Mouse (Mus musculus) lung, embryonic 16.5 days (tissue): Measurements from ENCODE around the gene Ergic1. TPM values are rescaled to one million over a fixed set of nuclear protein-coding genes. Genes with fewer than 3 reads are reported as not detected.

ENCODE experiments used
- ATAC-seq: fragments of 200-750 bp; cut with Nextera tagmentation; 2 replicates; pipeline ENCODE4 v1.8.0; 2017; ENCODE audit warnings: low read depth, mild to moderate bottlenecking, moderate library complexity
- H3K27ac ChIP-seq: fragments of 300-500 bp; sonication (generic); 2 replicates; pipeline ENCODE4 v1.5.1; 2014; ENCODE audit warnings: mild to moderate bottlenecking, control low read depth, low read length
- H3K27me3 ChIP-seq: fragments of 300-500 bp; sonication (generic); 2 replicates; pipeline ENCODE4 v1.6.1; 2014; ENCODE audit warnings: low read depth, low read length, mixed read lengths; ENCODE audit not compliant: control insufficient read depth, insufficient read depth
- H3K36me3 ChIP-seq: fragments of 300-500 bp; sonication (generic); 2 replicates; pipeline ENCODE4 v1.6.1; 2014; ENCODE audit warnings: low read length; ENCODE audit not compliant: control insufficient read depth, insufficient read depth
- H3K4me1 ChIP-seq: fragments of 300-500 bp; sonication (generic); replicated peaks from 2 replicates; pipeline ENCODE4 v1.6.1; 2014; ENCODE audit warnings: low read length, mixed read lengths; ENCODE audit not compliant: control insufficient read depth, insufficient read depth
- H3K4me2 ChIP-seq: fragments of 300-500 bp; sonication (generic); 2 replicates; pipeline ENCODE4 v1.6.1; 2014; ENCODE audit warnings: low read depth, low read length, control low read depth
- H3K4me3 ChIP-seq: fragments of 300-500 bp; sonication (generic); 2 replicates; pipeline ENCODE4 v1.5.1; 2014; ENCODE audit warnings: mild to moderate bottlenecking, low read length, control low read depth
- H3K9ac ChIP-seq: fragments of 300-500 bp; sonication (generic); 2 replicates; pipeline ENCODE4 v1.6.1; 2014; ENCODE audit warnings: low read length, control low read depth
- H3K9me3 ChIP-seq: fragments of 300-500 bp; sonication (generic); 2 replicates; pipeline ENCODE4 v1.6.1; 2016; ENCODE audit warnings: low read length; ENCODE audit not compliant: control insufficient read depth
- WGBS: fragments of 180-500 bp; shearing (Covaris S2); extraction: QIAGEN DNeasy Blood & Tissue Kit; methylation state at CpG from one replicate; pipeline ENCODE4 v1.1.7; 2014; 5-methylcytosine and 5-hydroxymethylcytosine counted together
- polyA plus RNA-seq: library from polyadenylated mRNA; unstranded; fragments of >200 nt; fragmentation: Nextera tagmentation; extraction: Ambion mirVana; gene quantifications from 2 replicates; pipeline ENCODE4 v1.2.1, GENCODE M21; 2015

Ergic1 gene
- polyA plus RNA-seq, 1 experiment from 2014 or later, result 94.6 TPM

- Histone ChIP-seq H3K36me3 (peaks cover 41% of the 10 kb centered on the region), H3K27me3 (no peaks in the 10 kb centered on the region), H3K4me1 (no peaks in the 10 kb centered on the region), H3K9me3 (no peaks in the 10 kb centered on the region), H3K9ac (no peak overlapping the region), H3K4me3 (no peak overlapping the region), H3K4me2 (no peak overlapping the region), H3K27ac (no peak overlapping the region)
- no peak for ATAC-seq
- 72% methylated on average over 9 of the region's 9 CpGs for WGBS
These were observed 83.5 kb downstream of the Ergic1 start for GRCm38 (mm10) chr17:26644509-26645410.

GRCm38 (mm10) chr17:26645411-26645854, 84.1 kb downstream of the Ergic1 start:
- no peak overlapping the region for H3K4me2 ChIP-seq
- ATAC-seq, result no peak
- no peak overlapping the region for H3K27ac ChIP-seq
- H3K27me3 ChIP-seq, result no peaks in the 10 kb centered on the region
- no peaks in the 10 kb centered on the region for H3K4me1 ChIP-seq
- H3K36me3 ChIP-seq, result peaks cover 35% of the 10 kb centered on the region
- 71% methylated on average over 8 of the region's 8 CpGs for WGBS
- H3K4me3 ChIP-seq, result no peak overlapping the region
- H3K9ac ChIP-seq, result no peak overlapping the region
- H3K9me3 ChIP-seq, result no peaks in the 10 kb centered on the region

- 35% methylated on average over 13 of the region's 13 CpGs for WGBS
- H3K9ac ChIP-seq, result no peak overlapping the region
- no peaks in the 10 kb centered on the region for H3K4me1 ChIP-seq
- no peaks in the 10 kb centered on the region for H3K27me3 ChIP-seq
- H3K4me2 ChIP-seq, result no peak overlapping the region
- H3K9me3 ChIP-seq, result no peaks in the 10 kb centered on the region
- 0 out of 2 replicates have a peak, but pooled peaks have one; percentile 17 for ATAC-seq
- H3K4me3 ChIP-seq, result no peak overlapping the region
- H3K36me3 ChIP-seq, result peaks cover 22% of the 10 kb centered on the region
- H3K27ac ChIP-seq, result no peak overlapping the region
These were observed 86.0 kb downstream of the Ergic1 start for GRCm38 (mm10) chr17:26647283-26647682.

- Histone ChIP-seq H3K4me3 (no peak overlapping the region), H3K27ac (no peak overlapping the region), H3K4me1 (no peaks in the 10 kb centered on the region), H3K9ac (no peak overlapping the region), H3K4me2 (no peak overlapping the region), H3K27me3 (no peaks in the 10 kb centered on the region), H3K36me3 (peaks cover 2% of the 10 kb centered on the region; the same call in 1 of the 2 replicates), H3K9me3 (no peaks in the 10 kb centered on the region)
- no peak for ATAC-seq
- WGBS, result 81% methylated on average over 4 of the region's 4 CpGs
These were observed 88.3 kb downstream of the Ergic1 start for GRCm38 (mm10) chr17:26649565-26649964.

- H3K9me3 ChIP-seq, result no peaks in the 10 kb centered on the region
- no peak overlapping the region for H3K4me3 ChIP-seq
- H3K4me2 ChIP-seq, result no peak overlapping the region
- 79% methylated on average over 14 of the region's 14 CpGs for WGBS
- H3K4me1 ChIP-seq, result no peaks in the 10 kb centered on the region
- H3K27ac ChIP-seq, result no peak overlapping the region
- H3K27me3 ChIP-seq, result no peaks in the 10 kb centered on the region
- 0 out of 2 replicates have a peak overlapping the region, but pooled peaks have one; percentile 9 for H3K9ac ChIP-seq
- no peak for ATAC-seq
- peaks cover 5% of the 10 kb centered on the region; the same call in 1 of the 2 replicates for H3K36me3 ChIP-seq
These were observed 89.4 kb downstream of the Ergic1 start for GRCm38 (mm10) chr17:26650451-26651363.

- WGBS, result 33% methylated on average over 17 of the region's 21 CpGs
- H3K4me3 ChIP-seq, result no peak overlapping the region
- no peak overlapping the region for H3K4me2 ChIP-seq
- peaks cover 3% of the 10 kb centered on the region; the same call in 1 of the 2 replicates for H3K36me3 ChIP-seq
- no peak overlapping the region for H3K9ac ChIP-seq
- no peak for ATAC-seq
- peaks cover 6% of the 10 kb centered on the region for H3K4me1 ChIP-seq
- no peak overlapping the region for H3K27ac ChIP-seq
- H3K27me3 ChIP-seq, result no peaks in the 10 kb centered on the region
- H3K9me3 ChIP-seq, result no peaks in the 10 kb centered on the region
These were observed 97.7 kb downstream of the Ergic1 start for GRCm38 (mm10) chr17:26658854-26659572.

GRCm38 (mm10) chr17:26659573-26659915, 98.3 kb downstream of the Ergic1 start:
- Histone ChIP-seq H3K4me2 (no peak overlapping the region), H3K9me3 (no peaks in the 10 kb centered on the region), H3K9ac (no peak overlapping the region), H3K4me3 (no peak overlapping the region), H3K4me1 (peaks cover 6% of the 10 kb centered on the region), H3K36me3 (peaks cover 3% of the 10 kb centered on the region; the same call in 1 of the 2 replicates), H3K27ac (no peak overlapping the region), H3K27me3 (no peaks in the 10 kb centered on the region)
- no peak for ATAC-seq
- 64% methylated on average over 3 of the region's 3 CpGs for WGBS

- H3K4me2 ChIP-seq, result no peak overlapping the region
- H3K27me3 ChIP-seq, result no peaks in the 10 kb centered on the region
- H3K4me3 ChIP-seq, result no peak overlapping the region
- H3K36me3 ChIP-seq, result peaks cover 3% of the 10 kb centered on the region; the same call in 1 of the 2 replicates
- H3K27ac ChIP-seq, result no peak overlapping the region
- peak; percentile 24; the same call in 1 of the 2 replicates for ATAC-seq
- 20% methylated on average over 21 of the region's 21 CpGs for WGBS
- H3K9me3 ChIP-seq, result no peaks in the 10 kb centered on the region
- no peak overlapping the region for H3K9ac ChIP-seq
- peaks cover 6% of the 10 kb centered on the region for H3K4me1 ChIP-seq
These were observed 99.1 kb downstream of the Ergic1 start for GRCm38 (mm10) chr17:26660192-26660912.
